Mouse (Mus musculus): ENCODE measurements around the gene Plekhd1. TPM values are rescaled to one million over a fixed set of nuclear protein-coding genes. Genes with fewer than 3 reads are reported as not detected.

Gene Plekhd1
- total RNA-seq, 2 experiments from 2014 or later = not detected

DNA sequence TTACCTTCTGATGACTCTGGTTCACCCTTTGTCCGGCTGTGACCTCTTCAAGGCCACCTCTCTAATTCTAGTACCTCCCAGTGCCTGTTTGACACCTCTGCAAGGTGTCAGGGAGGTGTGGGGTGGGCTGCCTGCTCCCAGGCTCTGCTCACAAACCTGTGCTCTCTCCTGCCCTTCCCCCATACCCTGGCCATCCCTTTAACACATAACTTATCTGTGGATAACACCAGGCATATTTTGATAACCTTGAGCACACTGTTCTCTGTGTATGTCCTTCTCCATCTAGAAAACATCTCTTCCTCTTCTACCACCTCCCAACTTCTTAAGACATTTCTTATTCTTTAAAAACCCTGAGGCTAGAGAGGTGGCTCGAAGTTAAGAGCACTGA is 6.7 kb downstream of the Plekhd1 start:
- DNase-seq = no peak

DNA sequence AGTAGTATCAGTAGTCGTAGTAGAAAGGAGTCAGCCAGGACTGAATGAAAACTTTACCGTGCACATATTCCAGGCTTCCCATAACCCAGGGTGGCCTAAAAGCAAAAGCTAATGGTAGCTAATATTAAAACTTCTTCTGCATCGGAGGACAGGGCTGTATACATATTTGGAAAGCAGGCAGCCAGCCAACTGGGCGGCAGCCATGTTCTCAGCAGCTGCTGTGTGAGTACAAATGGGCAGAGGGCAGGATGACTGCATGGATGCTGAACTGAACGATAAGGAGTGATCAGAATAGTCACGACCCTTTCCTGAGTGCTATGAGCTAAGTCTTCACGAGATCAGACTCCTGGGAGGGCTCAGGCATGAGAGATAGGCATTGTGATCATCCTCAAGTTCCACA is 8.9 kb downstream of the Plekhd1 start:
- no peak for DNase-seq

DNA sequence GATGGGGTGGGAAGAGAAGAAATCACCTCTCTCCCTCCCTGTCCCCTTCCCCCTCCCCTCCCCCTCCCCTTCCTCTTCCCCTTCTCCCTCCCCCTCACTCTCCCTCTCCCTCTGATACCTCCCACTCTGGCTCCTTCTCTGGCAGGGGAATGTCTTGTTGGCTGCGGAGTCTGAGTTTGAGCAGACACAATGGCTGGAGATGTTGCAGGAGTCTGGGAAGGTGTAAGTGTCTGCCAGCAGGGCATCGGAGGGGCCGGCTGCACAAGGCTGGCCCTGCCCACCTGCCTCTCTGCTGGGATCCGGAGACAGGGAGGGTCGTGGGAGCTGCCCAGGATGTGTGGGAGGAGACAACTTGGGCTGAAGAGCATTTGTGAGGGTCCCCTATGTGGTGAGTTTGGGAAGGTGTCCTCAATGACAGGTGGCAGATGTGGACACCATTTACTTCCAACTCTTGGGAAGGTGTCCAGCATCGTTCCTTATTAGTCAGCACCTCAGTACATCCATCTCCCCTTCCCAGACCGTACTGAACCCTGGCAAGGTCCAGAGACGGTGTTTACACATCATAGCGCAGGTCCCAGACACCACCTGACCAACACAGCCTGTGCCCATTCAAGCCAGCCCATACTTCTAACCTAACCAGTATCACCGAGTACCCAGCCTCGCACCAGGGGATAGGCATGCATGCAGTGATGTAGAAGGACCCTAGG is 14.0 kb downstream of the Plekhd1 start:
- DNase-seq = no peak

DNA sequence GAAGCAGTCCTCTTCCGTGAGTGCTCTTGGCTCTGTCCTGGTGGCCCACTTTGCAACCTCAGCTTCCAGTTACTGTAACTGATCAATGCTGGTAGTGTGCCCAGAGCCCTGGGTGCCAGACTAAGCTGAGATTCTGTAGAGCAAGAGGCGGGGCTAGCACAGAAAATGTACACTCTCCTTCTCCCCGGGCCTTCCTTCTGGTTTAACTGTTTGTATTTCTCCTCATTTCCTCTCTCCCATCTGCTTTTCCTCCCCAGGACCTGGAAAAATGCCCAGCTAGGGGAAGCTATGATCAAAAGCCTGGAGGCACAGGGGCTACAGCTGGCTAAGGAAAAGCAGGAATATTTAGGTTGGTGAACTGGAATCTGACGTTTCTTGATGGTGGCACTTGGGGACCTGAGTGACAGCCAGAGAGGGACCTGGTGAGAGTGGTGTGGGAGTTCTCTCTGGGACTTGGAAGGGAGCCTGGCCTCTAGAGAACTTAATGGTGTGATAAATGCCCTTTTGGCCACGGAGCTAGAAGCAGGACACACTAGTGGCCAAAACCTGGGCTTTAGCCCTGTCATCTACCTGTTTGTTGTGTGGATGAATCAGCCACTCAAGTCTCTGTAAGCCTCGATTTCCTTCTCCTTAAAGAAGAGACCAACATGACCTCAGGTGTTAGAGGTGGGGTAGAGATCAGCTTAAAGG is 14.7 kb downstream of the Plekhd1 start:
- no peak for DNase-seq

DNA sequence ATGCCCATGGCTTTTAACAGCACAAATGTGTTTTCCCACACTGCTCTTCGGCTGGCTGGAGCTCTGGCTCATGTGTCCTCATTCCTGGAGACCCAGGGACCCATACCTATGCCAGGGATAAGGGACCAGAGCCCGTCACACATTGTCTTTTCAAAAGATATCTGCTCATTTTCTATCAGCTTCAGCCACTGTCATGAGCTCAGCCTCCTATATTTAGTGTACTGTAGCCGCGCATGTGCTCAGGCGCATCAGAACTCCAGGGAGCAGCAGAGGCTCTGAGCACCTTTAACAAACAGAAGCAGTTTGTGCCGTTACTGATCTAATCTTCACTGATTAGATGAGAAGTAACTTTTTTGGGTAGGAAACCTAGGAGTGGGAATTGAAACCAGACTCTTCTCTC is 23.5 kb downstream of the Plekhd1 start:
- no peak for DNase-seq

DNA sequence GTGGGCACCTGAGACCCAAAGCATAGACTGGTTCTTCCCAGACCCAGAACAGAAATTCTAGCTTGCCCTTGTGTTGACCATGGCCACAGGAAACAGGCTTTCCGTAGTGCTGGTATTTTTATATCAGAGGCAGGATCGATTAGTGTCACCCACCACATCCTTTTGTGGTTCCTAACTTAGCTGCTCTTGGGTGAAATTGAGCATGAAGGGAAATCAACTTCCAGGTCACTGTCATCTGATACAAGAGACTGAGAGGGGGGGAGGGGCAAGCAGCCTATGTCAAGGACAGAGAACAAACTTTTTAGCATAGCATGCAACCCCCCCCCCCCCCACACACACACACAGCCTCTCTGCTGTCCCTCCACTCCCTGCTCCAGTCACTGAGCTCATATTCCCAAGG is 26.8 kb downstream of the Plekhd1 start:
- DNase-seq = no peak

DNA sequence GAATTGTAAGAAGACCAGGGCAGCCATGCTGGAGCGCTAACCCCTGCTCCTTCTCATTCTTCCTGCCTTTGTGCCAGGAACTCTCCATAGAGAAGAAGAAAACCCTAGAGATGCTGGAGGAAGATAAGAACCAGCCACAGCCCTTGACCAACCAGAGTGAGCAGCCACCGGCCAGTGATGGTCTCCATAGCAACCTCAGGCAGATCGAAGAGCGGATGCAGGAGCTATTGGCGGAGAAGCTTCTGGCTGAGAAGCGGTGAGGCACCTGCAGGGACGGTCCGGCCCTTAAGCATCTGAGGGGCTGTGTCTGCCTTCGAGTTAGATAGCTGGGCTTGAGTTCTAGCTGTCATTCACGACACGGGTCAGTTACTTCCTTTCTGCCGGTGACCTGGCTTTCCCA is 28.1 kb downstream of the Plekhd1 start:
- DNase-seq = no peak

DNA sequence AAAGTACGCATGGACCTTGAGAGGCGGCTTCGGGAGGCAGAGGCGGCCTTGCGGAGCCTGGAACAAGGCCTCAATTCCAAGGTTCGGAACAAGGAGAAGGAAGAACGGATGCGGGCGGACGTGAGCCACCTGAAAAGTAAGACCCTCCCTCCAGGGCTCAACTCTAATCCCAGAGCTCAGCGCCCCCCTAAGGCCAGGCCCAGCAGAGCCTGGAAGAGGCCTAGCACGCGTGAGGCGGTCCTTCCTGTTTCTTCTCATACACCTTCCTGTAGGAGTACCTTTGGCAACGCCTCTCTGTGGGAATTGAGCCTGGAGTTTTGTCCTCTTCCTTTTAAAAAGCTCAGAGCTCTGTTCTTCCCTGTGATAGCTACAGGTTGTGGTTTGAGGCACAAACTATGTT is 29.1 kb downstream of the Plekhd1 start:
- no peak for DNase-seq

DNA sequence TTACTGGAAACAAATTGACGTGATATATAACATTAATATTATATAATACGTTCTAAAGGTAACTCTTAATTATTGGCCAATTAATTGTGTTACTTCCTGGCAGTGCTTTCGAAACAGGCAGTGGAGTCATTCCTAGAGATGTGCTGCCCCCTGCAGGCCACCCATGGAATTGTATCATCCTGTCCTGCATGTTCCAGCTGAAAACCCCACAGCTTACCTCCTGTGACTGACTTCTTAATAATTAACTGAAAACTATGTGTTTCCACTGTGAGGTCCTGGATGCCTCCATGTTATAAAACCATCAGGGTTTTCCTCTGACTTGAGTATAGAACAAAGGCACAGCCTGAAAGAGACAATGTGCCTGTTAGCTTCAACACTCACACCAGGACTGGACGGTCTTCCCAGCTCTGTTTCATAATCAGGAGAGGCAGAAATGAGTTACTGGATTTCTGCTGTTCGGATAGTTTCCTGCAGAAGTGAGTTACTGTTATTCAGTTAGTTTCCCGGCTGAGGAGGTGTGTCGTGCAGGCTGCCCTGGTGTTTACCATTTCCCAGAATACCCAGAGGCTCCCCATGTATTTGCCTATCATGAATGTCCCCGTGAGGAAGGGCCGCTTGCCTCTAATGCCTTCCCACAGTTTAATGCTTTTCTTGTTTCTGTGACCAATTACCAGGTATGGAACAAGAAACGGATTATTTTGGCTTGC is 32.6 kb downstream of the Plekhd1 start:
- peak; percentile 26 for DNase-seq

DNA sequence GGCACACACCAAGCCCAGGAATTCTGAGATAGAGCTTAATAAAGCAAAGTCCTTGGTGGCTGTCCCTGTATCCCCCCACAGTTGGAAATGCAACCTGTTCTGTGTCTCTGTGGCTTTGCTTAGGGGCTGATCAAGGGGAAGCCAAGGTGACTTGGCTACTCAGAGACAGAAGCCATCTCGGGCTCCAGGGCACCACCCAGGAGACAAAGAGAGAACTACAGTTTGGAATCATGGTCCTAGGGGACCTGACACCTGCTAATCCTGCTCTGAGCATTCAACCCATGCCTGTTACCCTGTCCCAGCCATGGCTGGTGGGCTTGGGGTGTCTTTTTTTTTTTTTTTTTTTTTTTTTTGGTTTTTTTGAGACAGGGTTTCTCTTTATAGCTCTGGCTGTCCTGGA is 35.8 kb downstream of the Plekhd1 start:
- no peak for DNase-seq

DNA sequence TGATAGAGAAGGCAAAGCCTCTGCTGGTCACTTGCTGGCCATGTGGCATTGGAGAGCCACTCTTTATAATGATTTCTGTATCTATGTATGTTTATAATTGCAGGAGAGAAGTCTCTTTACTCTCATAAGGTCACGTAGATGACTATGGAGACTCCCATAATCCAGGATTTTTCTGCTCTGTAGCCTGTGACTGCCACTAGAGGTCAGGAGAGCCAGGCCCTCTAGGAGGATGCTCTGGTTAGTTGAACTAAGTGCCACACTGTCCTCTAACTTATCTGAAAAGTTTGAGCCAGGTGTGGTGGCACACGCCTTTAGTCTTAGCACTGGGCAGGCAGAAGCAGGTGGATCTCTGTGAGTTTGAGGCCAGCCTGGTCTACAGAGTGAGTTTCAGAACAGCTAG is 36.4 kb downstream of the Plekhd1 start:
- DNase-seq = no peak

DNA sequence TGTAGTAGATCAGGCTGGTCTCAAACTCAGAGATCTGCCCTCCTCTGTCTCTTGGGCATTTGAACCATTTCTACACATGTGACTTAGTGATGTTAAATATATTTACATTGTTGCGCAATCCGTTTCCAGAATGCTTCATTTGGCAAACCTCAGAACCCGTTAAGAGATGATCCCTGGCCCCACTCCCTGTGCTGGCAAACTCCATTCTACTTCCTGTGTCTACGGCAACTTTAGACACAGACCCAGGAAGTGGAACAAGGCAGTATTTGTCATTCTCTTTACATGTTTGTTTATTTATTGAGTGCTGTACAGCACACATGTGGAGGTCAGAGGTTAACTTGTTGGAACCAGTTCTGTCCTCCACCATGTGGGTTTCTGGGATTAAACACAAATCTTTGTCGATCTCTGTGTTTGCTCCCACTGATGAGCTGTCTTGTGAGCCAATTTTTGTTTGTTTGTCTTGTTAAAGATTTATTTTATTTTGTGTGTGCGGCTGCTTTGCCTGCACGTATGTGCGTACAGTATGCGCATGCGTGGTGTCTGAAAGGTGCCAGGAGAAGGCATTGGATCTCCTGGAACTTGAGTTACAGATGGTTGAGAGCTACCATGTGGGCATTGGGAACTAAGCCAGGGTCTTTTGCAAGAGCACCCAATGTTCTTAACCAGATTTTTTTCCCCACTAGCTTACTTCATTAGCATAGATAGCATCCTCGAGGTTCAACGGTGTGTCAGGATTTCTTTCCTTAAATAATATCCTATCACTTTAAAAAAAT is 37.6 kb downstream of the Plekhd1 start:
- no peak for DNase-seq

DNA sequence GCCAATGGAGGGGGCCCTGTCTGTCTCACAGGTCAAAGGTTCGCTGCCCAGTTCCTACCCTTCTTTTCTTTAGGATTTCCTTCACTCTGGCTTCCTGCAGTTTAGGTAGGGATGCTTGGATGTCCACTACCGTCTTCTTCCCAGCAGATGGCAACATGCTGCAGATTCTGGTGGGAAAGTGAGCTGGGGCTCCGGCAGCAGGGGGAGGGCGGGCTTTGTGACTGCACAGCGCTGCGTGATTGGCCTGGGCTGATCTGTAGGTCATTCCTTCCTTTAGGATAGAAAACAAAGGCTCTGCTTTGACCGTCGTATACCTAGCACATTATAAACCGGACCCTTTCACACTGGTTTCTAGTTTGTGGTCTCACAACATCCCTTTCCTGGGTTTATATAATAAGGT is 38.2 kb downstream of the Plekhd1 start:
- DNase-seq = no peak

DNA sequence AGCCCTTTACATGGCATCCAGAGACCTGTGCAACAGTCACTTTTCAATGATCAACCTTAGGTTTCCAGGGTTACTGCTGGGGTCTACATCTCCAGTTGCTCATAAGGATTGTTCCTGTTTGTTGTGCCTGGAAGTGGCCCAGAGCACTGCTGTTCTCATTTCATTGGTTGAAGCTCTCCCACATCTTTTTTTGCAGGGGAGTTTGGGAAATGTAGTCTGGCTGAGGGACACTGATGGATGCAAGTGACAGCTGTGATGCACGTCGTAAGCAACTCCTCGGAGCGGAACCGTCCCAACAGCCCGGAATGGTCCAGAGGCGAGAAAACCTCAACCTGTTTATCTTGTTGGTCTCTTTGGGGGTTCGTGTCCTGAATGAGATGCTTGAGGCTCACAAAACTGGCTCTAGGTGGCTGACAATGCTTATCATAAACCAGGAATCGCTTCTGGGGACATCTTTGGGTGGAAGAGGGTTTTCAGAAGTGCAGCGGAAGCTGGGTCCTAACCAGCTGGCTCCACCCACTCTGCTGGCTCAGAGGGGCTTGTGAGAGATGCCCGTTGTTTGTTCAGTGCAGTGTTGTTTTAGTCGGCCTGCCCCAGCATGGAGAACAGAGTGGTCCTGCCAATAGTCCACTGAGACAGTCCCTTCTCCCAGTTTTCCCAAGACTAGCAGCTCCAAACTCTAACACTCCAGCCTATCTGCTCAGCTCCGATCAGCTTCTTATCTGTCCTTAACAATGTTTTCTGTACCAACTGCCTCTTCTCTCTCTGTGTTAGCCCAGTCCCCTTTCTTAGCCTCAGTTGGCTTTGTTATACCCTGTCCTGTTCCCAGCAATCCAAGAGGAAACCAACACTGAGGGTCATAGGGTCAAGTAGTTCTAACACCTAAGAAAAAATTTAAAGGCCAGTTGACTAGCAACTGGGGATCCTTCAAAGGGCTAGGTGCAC is 42.4 kb downstream of the Plekhd1 start:
- no peak for DNase-seq

DNA sequence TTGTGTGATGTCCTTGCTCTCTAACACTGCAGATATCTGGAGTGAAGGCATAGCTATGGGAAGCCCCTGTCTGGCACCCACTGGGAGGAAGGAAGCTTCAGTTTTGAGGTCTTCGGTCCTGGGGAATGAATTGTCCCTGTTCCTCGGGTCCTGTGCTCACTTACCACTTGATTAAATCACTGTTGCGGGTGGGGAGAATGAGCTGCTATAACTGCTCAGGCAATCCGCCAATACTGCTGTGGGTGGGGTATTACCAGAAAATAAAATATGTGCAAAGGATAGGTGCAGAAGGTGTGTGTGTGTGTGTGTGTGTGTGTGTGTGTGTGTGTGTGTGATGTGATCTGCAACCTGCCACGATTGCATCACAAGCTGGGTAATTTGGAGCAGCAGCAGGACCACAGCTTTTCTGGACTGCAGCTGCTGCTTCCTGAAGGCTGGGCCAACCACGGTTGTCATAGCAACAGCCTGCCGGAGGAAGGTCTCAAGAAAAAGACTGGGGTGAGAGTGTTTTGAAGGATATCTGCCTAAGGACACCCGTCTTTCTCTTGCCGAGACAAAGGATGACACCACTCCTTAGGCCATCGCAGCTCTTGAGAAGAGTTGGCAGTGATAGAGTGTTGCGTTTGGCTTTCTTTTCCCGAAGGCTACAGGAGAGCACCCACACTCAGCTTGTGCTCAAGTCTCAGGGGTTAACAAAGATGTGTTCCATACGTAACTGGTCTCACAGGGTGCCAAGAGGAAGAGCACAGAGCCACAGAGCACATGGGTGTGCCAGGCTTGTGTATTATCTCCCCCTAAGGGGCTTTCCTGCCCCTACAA is 44.3 kb downstream of the Plekhd1 start:
- DNase-seq = no peak

DNA sequence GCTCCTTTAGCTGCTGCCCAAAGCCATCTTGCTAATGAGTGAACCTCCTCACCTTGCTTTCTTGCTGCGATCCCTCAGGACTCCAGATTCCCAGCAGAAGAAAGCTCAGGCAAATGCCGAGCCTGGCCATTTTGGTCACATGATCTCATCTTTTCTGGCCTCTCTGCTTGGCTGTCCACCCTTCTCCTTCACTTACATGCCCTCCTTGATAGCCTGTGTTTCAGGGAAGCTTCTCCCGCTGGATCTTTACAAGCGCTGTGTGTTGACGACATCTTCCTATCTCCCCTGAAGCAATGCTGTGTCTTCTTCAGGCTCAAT is 44.9 kb downstream of the Plekhd1 start:
- DNase-seq = no peak

DNA sequence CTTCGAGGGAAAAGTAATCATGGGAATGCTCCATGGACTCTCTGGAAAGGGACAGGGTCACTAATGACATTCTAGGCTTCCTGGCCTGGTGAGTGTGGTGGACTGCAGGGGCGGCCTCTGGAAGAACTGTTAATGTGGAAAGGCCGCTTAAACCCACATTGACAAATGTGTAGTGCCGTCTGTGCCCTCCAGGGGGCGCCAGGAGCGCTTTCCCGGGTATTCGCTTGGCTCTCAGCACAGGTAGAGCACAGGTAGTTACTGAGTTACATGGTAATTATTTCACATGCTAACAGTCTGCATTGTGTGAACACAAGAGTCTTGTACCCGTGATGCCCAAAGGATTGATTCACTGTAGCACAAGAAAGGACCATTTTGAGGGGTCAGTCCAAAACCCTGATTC is 47.1 kb downstream of the Plekhd1 start:
- no peak for DNase-seq

DNA sequence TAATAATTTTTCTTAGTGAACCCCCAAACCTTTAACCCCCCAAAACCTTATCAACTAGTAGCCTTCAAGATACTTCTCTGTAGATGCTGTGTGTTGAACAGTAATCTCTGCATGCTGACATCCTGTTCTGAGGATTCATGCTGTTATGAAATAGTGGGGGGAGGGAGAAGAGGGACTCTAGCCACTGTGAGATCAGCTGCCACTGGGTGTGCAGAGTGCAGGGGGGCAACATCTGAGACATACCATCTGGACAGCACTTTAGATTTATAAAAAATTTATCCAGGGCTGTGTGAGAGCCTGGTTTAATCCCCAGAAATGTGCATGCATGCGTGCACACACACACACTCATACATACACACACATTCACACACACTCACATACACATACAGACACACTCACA is 52.2 kb downstream of the Plekhd1 start:
- DNase-seq = no peak

DNA sequence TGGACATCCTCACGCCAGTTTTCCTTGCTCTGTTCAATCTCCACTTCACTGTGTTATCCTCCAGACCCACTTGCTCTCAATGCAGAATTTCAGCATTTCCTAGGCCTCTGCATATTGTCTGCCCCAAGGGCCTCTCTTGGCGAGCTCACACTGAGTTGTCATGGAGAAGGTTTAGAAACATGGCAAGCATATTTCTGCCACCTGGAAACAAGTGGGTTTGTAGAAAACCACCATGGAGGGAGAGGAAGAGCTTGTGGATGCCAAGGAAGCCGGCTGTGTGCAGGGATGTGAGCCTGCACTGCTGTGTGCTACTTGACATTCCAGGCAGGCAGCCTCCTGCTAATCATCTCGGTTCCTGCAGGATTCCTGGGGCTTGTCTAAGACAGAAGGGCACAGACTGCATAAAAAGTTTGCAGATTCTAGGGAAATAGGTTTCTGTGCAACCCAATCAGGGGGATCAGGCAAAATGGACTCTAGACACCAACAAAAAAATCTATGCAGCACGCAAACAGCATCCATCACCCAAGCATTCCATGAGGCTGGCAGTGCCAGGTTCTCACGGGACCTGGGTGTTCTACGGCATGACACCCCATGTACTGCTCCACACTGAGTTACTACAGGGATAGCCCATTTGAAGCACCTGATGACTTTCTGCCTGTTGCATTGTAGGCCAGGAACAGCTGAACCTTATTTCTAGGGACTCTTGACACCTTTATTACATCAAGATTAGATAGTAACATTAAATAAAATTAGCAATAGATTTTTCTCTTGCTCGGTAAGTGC is 53.8 kb downstream of the Plekhd1 start:
- no peak for DNase-seq

DNA sequence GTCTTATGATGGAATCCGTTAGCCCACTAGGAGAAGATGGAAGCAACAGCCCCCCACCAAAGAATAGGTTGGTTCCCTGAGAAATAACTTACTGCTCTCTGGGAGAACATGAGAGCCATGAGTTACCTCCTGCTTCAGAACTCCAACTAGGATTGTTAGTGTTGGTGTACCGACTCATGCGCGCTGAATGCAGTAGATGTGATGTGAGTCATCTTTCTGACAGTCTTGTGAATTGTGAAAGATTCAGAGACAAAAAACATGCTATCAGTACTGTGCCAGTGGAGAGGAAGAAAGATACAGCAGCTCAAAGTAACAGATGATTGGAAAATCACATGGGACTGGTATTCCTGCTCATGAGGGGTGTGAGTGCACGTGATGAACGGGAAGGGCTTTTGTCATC is 59.2 kb downstream of the Plekhd1 start:
- no peak for DNase-seq
